Mouse (Mus musculus) forebrain, embryonic 12.5 days (tissue): ENCODE measurements around the gene Usp35. TPM values are rescaled to one million over a fixed set of nuclear protein-coding genes. Genes with fewer than 3 reads are reported as not detected.

Experiments
- ATAC-seq: fragments of 200-750 bp; cut with Nextera tagmentation; 2 replicates; pipeline ENCODE4 v1.8.0; 2017; ENCODE audit warnings: moderate TSS enrichment; ENCODE audit not compliant: low FRiP score
- H3K27ac ChIP-seq: fragments of 300-500 bp; sonication (generic); 2 replicates; pipeline ENCODE4 v1.5.1; 2016; ENCODE audit warnings: mild to moderate bottlenecking
- H3K27me3 ChIP-seq: fragments of 300-500 bp; sonication (generic); 2 replicates; pipeline ENCODE4 v1.6.1; 2016; ENCODE audit warnings: mild to moderate bottlenecking
- H3K36me3 ChIP-seq: fragments of 300-500 bp; sonication (generic); replicated peaks from 2 replicates; pipeline ENCODE4 v1.6.1; 2016; ENCODE audit warnings: mild to moderate bottlenecking
- H3K4me1 ChIP-seq: fragments of 300-500 bp; sonication (generic); 2 replicates; pipeline ENCODE4 v1.6.1; 2016
- H3K4me2 ChIP-seq: fragments of 300-500 bp; sonication (generic); 2 replicates; pipeline ENCODE4 v1.6.1; 2016; ENCODE audit warnings: mild to moderate bottlenecking, moderate library complexity
- H3K4me3 ChIP-seq: fragments of 300-500 bp; sonication (generic); replicated peaks from 2 replicates; pipeline ENCODE4 v1.5.1; 2016; ENCODE audit warnings: mild to moderate bottlenecking
- H3K9ac ChIP-seq: fragments of 300-500 bp; sonication (generic); 2 replicates; pipeline ENCODE4 v1.6.1; 2016; ENCODE audit warnings: mild to moderate bottlenecking
- H3K9me3 ChIP-seq: fragments of 300-500 bp; sonication (generic); 2 replicates; pipeline ENCODE4 v1.6.1; 2016
- WGBS: fragments of 180-500 bp; shearing (Covaris S2); methylation state at CpG from one replicate; pipeline ENCODE4 v1.1.7; 2016; 5-methylcytosine and 5-hydroxymethylcytosine counted together
- polyA plus RNA-seq: library from polyadenylated mRNA; unstranded; fragments of >200 nt; fragmentation: Nextera tagmentation; extraction: Ambion mirVana; gene quantifications from 2 replicates; pipeline ENCODE4 v1.2.1, GENCODE M21; 2016

Usp35 gene
- polyA plus RNA-seq, 1 experiment from 2014 or later: 3.3 TPM

GRCm38 (mm10) chr7:97328891-97329588 lies 2.8 kb downstream of the Usp35 start:
- WGBS: 79% methylated on average over 13 of the region's 13 CpGs

GRCm38 (mm10) chr7:97327376-97327775 lies 4.4 kb downstream of the Usp35 start:
- 91% methylated on average over 4 of the region's 4 CpGs for WGBS
- H3K27me3 ChIP-seq: peaks cover 37% of the 10 kb centered on the region

More at GRCm38 (mm10) chr7:97328891-97329588, 2.8 kb downstream of the Usp35 start:
- Histone ChIP-seq H3K36me3 (no peaks in the 10 kb centered on the region), H3K27me3 (peaks cover 36% of the 10 kb centered on the region), H3K9ac (no peak overlapping the region), H3K27ac (no peak overlapping the region), H3K4me3 (no peak overlapping the region), H3K4me2 (no peak overlapping the region), H3K4me1 (peaks cover 26% of the 10 kb centered on the region), H3K9me3 (no peaks in the 10 kb centered on the region)
- ATAC-seq: no peak

GRCm38 (mm10) chr7:97325156-97325985 lies 6.4 kb downstream of the Usp35 start:
- Histone ChIP-seq H3K4me1 (peaks cover 9% of the 10 kb centered on the region), H3K36me3 (no peaks in the 10 kb centered on the region), H3K27me3 (peaks cover 37% of the 10 kb centered on the region), H3K9me3 (no peaks in the 10 kb centered on the region), H3K4me3 (peak overlapping the region; percentile 35), H3K9ac (no peak overlapping the region), H3K4me2 (peak overlapping the region; percentile 49), H3K27ac (no peak overlapping the region)
- WGBS: 17% methylated on average over 78 of the region's 96 CpGs
- peak; percentile 24; the same call in 1 of the 2 replicates for ATAC-seq

More at GRCm38 (mm10) chr7:97327376-97327775, 4.4 kb downstream of the Usp35 start:
- H3K36me3 ChIP-seq: no peaks in the 10 kb centered on the region
- no peak overlapping the region for H3K27ac ChIP-seq
- no peak for ATAC-seq
- no peaks in the 10 kb centered on the region for H3K9me3 ChIP-seq
- no peak overlapping the region for H3K4me2 ChIP-seq
- H3K4me3 ChIP-seq: no peak overlapping the region
- H3K9ac ChIP-seq: no peak overlapping the region
- H3K4me1 ChIP-seq: peaks cover 17% of the 10 kb centered on the region

- Histone ChIP-seq H3K4me2 (no peak overlapping the region), H3K4me3 (no peak overlapping the region), H3K36me3 (0 out of 2 replicates have a peak, but pooled peaks cover 6% of the 10 kb centered on the region), H3K27me3 (peaks cover 37% of the 10 kb centered on the region), H3K27ac (no peak overlapping the region), H3K9me3 (no peaks in the 10 kb centered on the region), H3K9ac (no peak overlapping the region), H3K4me1 (peaks cover 9% of the 10 kb centered on the region)
- ATAC-seq: no peak
- WGBS: 92% methylated on average over 8 of the region's 8 CpGs
Observed at GRCm38 (mm10) chr7:97324342-97324741, 7.5 kb downstream of the Usp35 start.

GRCm38 (mm10) chr7:97317706-97318105 lies 14.1 kb downstream of the Usp35 start:
- Histone ChIP-seq H3K4me3 (no peak overlapping the region), H3K27me3 (no peaks in the 10 kb centered on the region), H3K9me3 (no peaks in the 10 kb centered on the region), H3K4me2 (no peak overlapping the region), H3K9ac (no peak overlapping the region), H3K27ac (no peak overlapping the region), H3K36me3 (0 out of 2 replicates have a peak, but pooled peaks cover 18% of the 10 kb centered on the region), H3K4me1 (no peaks in the 10 kb centered on the region)
- 79% methylated on average over 3 of the region's 3 CpGs for WGBS
- no peak for ATAC-seq

- Histone ChIP-seq H3K9me3 (no peaks in the 10 kb centered on the region), H3K27ac (no peak overlapping the region), H3K4me2 (no peak overlapping the region), H3K9ac (no peak overlapping the region), H3K4me1 (no peaks in the 10 kb centered on the region), H3K4me3 (no peak overlapping the region), H3K36me3 (peaks cover 34% of the 10 kb centered on the region), H3K27me3 (no peaks in the 10 kb centered on the region)
- WGBS: 89% methylated on average over 6 of the region's 6 CpGs
- no peak for ATAC-seq
Observed at GRCm38 (mm10) chr7:97315656-97316055, 16.2 kb downstream of the Usp35 start.

GRCm38 (mm10) chr7:97314646-97315045 lies 17.2 kb downstream of the Usp35 start:
- H3K4me2 ChIP-seq: no peak overlapping the region
- H3K9ac ChIP-seq: no peak overlapping the region
- H3K36me3 ChIP-seq: peaks cover 41% of the 10 kb centered on the region
- no peaks in the 10 kb centered on the region for H3K27me3 ChIP-seq
- no peaks in the 10 kb centered on the region for H3K9me3 ChIP-seq
- no peak for ATAC-seq
- WGBS: 91% methylated on average over 5 of the region's 5 CpGs
- no peaks in the 10 kb centered on the region for H3K4me1 ChIP-seq
- no peak overlapping the region for H3K27ac ChIP-seq
- no peak overlapping the region for H3K4me3 ChIP-seq

- Histone ChIP-seq H3K4me2 (no peak overlapping the region), H3K36me3 (peaks cover 48% of the 10 kb centered on the region)
- ATAC-seq: no peak
Observed at GRCm38 (mm10) chr7:97313364-97313995, 18.3 kb downstream of the Usp35 start.

GRCm38 (mm10) chr7:97312856-97313255 lies 19.0 kb downstream of the Usp35 start:
- H3K4me1 ChIP-seq: no peaks in the 10 kb centered on the region
- no peak overlapping the region for H3K27ac ChIP-seq
- no peak overlapping the region for H3K9ac ChIP-seq
- H3K4me3 ChIP-seq: no peak overlapping the region
- 88% methylated on average over 6 of the region's 6 CpGs for WGBS
- H3K4me2 ChIP-seq: no peak overlapping the region
- no peaks in the 10 kb centered on the region for H3K9me3 ChIP-seq
- H3K27me3 ChIP-seq: no peaks in the 10 kb centered on the region
- no peak for ATAC-seq
- H3K36me3 ChIP-seq: peaks cover 53% of the 10 kb centered on the region

More at GRCm38 (mm10) chr7:97313364-97313995, 18.3 kb downstream of the Usp35 start:
- Histone ChIP-seq H3K27ac (no peak overlapping the region), H3K4me3 (no peak overlapping the region), H3K27me3 (no peaks in the 10 kb centered on the region), H3K9me3 (no peaks in the 10 kb centered on the region), H3K4me1 (no peaks in the 10 kb centered on the region), H3K9ac (no peak overlapping the region)
- WGBS: 85% methylated on average over 7 of the region's 7 CpGs

- peaks cover 53% of the 10 kb centered on the region for H3K36me3 ChIP-seq
- H3K27ac ChIP-seq: no peak overlapping the region
- H3K27me3 ChIP-seq: no peaks in the 10 kb centered on the region
- H3K4me3 ChIP-seq: no peak overlapping the region
- H3K4me2 ChIP-seq: no peak overlapping the region
- H3K4me1 ChIP-seq: no peaks in the 10 kb centered on the region
- no peak overlapping the region for H3K9ac ChIP-seq
- no peak for ATAC-seq
- H3K9me3 ChIP-seq: no peaks in the 10 kb centered on the region
- WGBS: 89% methylated on average over 17 of the region's 17 CpGs
Observed at GRCm38 (mm10) chr7:97312196-97312595, 19.6 kb downstream of the Usp35 start.

- Histone ChIP-seq H3K9ac (no peak overlapping the region), H3K9me3 (no peaks in the 10 kb centered on the region), H3K4me3 (no peak overlapping the region), H3K4me1 (no peaks in the 10 kb centered on the region), H3K4me2 (no peak overlapping the region), H3K36me3 (peaks cover 56% of the 10 kb centered on the region), H3K27me3 (no peaks in the 10 kb centered on the region), H3K27ac (no peak overlapping the region)
- 94% methylated on average over 14 of the region's 14 CpGs for WGBS
- 0 out of 2 replicates have a peak, but pooled peaks have one; percentile 27 for ATAC-seq
Observed at GRCm38 (mm10) chr7:97311620-97312019, 20.2 kb downstream of the Usp35 start.

GRCm38 (mm10) chr7:97310341-97310635 lies 21.5 kb downstream of the Usp35 start:
- no peak overlapping the region for H3K27ac ChIP-seq
- no peaks in the 10 kb centered on the region for H3K4me1 ChIP-seq
- ATAC-seq: no peak
- H3K27me3 ChIP-seq: no peaks in the 10 kb centered on the region
- 85% methylated on average over 3 of the region's 3 CpGs for WGBS
- no peak overlapping the region for H3K9ac ChIP-seq
- H3K4me2 ChIP-seq: no peak overlapping the region
- H3K36me3 ChIP-seq: peaks cover 59% of the 10 kb centered on the region
- H3K4me3 ChIP-seq: no peak overlapping the region
- no peaks in the 10 kb centered on the region for H3K9me3 ChIP-seq
